Mouse (Mus musculus) layer of hippocampus, postnatal 14 days (tissue): ENCODE results near the gene Phactr1. TPM values are rescaled to one million over a fixed set of nuclear protein-coding genes. Genes with fewer than 3 reads are reported as not detected.

Experiments
- DNase-seq, 2 experiments: peaks; one replicate each; pipeline ENCODE4 v3.0.0; 2021 to 2022; ENCODE audit warnings: low spot score in 2 of 2, mixed read lengths in 1 of 2
- total RNA-seq, 2 experiments: library from RNA; stranded (reverse); gene quantifications; 2 replicates each; pipeline ENCODE4 v1.2.3; 2021

Gene Phactr1
- total RNA-seq, 2 experiments from 2014 or later = 276 to 284 TPM

DNA sequence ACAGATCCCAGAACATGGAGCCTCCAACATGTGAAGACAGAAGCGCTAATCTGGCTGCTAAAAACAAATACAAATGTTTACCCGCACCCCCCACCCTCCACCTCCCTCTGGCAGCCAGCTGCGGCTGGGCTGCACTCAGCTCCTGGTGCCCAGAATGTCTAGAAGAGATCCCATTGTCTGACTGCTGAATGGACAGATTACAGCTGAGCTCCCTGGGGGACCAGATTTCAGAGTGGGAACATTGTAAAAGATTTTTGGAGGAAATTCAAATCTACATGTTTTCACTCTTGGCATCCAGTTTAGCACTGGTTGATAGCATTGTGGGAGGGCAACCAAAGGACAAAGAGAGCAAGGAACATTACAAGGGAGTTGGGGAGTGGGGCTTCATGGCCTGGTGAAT, 331.1 kb downstream of the Phactr1 start:
- peak in 1 of 2 experiments; percentile 19 for DNase-seq

DNA sequence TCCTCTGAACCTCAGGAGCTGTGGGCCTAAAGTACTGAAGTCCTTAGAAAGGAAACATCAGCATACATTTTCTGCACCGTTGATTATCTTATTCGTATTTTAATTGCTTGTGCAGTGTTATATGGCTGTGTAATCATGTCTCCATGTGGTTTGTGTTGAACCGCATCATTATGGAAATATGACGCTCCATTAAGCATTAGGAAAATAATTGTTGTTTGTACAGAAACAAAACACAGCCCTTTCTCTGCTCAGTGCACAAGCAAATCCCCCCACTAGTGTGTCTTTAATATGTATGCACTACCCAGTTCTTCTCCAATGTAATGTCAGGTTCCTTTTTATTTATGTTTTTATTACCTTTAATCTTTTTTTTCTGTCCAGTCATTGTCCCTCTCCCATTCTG, 333.6 kb downstream of the Phactr1 start:
- DNase-seq = no peak

DNA sequence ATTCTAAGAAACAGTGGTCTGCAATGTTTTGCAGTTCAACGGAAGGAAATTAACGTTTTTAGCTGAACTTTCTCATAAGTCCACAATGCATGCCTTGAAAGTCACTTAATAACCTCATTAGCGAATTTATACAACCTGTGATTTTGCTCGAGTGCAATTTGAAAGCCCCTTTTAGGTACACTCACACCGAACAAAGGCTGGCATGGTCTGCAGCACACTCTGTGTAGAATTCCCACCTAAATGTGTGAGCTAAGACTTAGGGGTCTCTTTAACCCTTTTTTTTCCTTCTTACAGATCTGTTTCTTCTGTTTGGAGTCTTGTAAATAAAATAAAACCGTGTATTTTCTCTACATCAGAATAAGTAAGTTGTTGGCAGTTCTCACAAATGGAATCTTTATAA, 335.3 kb downstream of the Phactr1 start:
- DNase-seq = no peak

DNA sequence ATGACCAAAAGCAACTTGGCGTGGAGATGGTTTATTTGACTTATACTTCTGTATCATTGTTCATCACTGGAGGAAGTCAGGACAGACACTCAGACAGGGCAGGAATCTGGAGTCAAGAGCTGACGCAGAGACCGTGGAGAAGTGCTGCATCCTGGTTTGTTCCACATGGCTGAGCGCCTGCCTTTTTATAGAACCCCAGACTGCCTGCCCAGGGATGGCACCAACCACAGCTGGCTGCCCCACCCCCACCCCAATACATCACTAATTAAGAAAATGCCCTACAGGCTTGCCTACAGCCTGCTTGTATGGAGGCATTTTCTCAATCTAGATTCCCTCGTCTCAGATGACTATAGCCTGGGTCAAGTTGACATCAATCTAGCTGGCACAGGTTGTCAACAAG, 338.4 kb downstream of the Phactr1 start:
- no peak for DNase-seq

DNA sequence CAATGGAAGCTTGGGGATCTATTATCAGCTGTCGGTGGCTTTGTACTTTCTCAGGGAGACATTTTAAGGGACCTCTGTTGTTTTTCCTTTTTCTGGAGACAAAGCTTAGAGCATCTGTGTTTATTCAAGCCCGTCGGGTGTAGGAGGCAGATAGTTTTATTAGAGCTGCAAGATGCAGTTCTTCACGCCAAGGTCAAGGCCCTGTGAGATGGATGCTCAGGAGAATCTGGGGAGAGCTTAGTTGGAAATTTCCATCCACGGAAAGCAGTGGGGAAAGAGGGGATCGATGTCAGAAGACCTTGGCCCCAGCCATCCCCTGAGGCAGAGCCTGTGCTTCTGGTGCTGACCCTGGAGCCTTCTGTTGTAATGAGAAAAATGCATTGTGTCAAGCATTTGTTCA, 340.6 kb downstream of the Phactr1 start:
- no peak for DNase-seq

DNA sequence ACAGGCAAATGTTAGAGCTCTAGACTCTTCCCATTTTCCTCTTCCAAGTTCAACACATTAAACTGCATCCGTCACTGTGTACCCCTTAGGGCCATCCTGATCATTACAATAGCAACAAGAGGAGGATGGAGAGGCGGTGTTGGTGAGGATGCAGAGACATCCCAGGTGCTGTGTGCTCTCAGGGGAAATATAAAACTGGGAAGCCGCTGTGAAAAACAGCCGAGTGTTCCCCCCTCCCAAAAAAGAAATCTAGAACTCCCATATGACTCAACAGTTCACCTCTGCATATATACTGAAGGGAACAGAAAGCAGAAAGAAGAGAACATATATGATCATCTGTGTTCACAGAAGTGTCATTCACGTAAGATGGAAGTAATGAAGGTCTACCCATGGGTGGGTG, 342.6 kb downstream of the Phactr1 start:
- no peak for DNase-seq

DNA sequence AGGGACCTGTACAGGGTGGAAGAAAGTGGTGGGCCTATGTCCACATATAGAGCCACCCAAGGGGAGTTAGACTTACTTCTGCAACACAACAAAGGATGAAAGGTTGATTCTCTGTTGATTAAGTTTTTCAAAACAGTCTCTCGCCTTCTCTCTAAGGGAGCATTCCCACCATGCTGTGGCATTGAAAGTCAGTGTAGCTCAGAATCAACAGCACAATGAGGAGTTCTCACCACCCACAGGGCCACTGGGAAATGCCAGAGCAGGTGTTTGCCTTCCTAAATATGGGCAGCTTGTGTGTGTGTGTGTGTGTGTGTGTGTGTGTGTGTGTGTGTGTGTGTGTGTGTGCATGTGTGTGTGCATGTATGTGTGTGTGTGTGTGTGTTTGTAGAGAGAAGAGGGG, 347.1 kb downstream of the Phactr1 start:
- DNase-seq = no peak

DNA sequence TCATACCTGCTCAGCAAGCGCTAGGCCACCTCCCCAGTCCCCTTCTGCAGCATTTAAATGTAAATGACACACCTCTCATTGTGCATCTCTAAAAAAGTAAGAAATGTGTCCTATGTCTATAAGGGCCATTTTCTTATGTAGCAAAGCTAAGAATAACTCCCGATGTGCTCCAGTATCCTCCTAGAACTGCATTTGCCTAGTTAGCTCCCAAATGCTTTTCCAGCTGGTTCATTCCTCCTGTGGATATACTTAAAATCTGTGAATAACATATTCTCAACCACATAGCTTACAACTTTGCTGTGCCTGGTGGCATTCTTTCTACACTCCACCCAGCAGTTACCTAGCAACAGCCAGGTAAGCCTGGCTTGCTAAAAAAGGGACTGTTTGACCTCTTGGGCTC, 349.8 kb downstream of the Phactr1 start:
- DNase-seq = peak in 1 of 2 experiments; percentile 26

DNA sequence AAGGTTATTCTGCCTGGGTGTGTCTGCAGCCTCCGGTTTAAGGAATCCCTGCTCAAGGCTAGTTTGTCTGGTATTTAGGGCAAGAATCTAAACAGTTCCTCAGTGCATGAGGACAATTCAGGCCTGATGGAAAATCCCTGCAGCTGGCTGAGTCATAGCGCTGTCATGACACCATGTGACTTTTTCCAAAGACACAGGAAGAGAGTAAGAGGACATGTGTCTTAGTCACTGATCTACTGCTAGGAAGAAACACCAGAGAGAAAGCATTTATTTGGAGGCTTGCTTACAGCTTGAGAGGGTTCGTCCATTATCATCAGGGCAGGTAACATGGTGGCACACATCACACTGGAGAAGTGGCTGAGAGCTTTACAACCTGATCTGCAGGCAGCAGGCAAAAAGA, 352.0 kb downstream of the Phactr1 start:
- no peak for DNase-seq

DNA sequence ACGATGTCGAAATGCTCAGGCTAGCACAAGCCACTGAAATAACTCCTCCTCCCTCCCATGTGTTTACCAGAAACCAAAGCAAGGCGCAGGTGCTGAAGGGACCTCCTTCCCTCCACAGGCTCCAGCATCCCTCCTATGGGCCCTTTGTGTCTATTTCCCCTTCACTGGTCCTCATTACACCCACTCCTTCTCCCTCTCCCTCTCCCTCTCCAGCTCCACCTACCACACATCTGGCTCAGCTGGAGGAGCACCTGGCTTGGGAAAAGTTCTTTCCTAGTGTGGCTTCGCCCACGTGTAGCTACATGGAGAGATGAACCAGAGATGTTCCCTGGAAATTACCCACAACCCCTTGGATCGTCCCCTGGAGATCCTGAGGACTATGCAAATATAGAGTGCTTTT, 356.1 kb downstream of the Phactr1 start:
- no peak for DNase-seq

DNA sequence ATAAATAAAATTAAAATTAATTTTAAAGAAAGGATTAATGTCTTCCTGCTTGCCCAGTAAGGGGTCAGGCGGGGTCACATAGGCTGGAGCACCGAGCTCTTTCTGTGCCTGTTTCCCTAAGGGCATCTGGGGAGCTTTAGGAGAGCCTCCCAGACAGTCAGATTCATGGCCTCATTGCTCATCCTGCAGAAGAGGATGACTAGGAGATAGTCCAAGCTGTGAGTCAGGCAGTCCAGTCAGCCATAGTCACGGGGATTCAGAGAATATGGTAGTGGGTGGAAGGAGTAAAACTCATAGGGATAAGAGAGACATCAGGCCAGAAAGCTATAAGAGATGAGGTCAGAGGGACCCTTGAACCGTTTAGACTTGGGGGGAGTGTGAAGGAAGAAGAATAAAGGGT, 362.3 kb downstream of the Phactr1 start:
- DNase-seq = no peak

DNA sequence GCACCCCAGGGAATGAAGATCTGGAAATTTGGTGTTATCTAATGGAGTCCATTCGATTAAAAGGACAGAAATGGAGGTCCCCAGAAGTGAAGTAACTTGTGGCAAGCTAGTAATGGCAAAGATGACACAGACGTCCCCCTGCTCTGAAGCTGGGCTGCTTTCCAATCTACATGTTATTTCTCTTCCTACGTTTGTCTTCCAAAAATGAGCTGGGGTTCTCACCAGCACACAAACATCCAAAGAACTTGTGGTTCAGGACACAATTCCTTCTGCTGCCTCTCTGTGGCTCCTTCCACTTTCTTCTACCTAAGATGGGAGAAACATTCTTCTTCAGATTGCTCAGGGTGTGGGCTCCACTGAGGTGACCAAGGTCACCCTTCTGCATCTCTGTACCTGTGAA, 368.1 kb downstream of the Phactr1 start:
- no peak for DNase-seq

DNA sequence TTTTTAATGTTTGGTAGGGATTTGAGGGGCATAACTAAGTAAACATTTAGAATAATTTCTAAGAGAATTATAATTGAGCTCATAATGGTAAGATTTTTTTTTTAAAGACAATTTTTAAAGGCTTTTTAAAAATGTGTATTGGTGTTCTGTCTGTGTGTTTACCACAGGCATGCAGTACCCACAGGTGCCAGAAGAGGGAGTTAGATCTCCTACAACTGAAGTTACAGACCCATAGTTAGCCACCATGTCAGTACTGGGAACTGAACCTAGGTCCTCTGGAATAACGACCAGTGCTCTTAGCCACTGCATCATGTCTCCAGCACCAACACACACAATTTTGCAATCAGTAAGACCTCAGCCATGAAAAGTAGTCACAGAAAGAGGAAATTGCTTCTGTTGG, 372.8 kb downstream of the Phactr1 start:
- no peak for DNase-seq

DNA sequence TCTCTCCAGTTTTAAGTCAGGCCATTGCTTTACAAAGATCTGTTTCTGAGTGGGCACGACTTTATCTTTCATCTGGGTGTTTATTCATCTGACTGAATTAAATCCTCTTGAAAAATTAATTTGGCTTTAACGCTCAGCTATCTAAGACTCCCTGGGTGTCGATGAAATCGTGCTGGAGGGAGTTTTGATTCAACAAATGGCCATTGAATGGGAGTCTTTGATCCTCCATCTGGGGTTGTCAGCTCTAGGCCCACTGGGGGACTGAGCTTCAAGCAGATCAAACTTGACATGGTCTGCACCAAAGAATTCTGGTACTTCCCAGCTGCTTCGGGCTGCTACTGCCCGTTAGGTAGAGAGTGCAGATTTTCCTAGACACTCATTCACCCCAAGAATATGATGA, 374.7 kb downstream of the Phactr1 start:
- DNase-seq = no peak

DNA sequence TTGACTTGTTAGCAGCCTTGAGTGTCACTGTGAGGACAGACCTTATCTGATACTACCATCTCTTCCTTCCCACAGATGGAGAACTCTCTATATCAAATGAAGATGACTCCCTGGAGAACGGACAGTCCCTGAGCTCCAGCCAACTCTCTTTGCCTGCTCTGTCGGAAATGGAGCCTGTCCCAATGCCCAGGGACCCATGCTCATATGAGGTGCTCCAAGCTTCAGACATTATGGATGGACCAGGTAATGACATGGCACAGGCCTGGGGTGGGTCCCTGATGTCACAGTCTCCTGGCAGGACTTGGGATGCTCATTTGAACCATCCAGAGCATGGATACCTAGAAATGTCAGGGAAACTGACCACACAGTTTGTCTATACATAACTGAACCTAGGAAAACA, 376.7 kb downstream of the Phactr1 start:
- no peak for DNase-seq

DNA sequence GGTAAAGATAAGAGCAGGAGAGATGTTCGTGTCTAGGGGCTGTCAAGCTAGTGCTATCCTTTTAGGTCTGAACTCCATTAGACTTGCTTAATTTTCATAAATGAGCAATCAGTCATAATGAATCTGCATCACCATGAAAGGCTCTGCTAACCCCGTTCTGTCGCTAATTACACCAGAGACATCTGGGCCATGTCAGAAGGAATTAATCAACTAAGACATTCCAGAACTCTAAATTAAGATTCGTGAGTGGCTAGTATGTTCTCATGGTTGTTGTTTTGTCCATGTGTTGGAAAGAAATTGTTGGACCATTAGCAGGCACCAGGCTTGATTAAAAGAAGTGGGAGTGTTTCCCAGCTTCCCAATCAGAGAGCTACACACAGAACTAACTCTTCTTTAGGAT, 382.9 kb downstream of the Phactr1 start:
- DNase-seq = no peak

DNA sequence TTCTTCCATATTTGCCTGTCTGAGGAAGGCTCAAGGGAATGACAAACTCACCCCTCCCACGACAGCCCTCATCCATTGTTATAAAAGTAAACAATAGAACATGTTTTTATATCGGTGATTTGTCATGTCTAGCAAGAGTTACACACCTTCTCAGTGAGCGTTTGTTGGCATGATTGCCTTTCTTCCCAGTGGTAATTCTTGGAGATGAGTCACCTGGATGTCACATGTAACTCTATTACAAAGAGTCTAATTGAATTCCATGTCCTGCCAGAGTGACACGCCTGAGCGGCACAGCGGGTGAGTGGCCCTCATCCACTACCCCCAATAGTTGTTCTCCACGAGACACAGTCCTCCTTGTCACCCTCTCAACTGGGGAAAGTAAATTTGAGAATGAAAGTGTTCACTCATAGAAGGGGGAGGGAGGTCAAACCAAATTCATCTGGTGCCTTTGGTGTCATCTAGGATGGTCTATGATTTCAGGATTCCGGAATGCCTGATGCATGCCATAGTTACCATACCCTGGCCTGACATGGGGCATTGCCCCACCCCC, 388.4 kb downstream of the Phactr1 start:
- no peak for DNase-seq

DNA sequence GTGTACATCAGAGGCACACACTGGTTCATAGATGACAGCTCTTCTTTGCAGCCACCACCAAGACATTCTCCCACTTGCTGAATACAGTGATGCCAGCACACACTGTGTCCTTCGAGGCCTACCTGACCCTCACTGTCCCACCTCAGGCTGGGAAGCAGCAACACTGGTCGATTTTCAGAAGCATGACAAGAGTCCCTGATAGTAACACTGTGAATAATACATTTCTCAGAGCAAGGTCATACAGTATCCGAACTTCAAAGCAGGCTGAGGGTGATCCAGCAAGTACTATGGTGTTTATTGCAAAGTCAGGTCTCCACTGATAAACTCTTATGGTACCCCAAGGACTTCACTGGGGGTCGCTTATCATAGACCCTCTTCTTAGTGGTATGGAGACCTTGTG, 390.1 kb downstream of the Phactr1 start:
- no peak for DNase-seq

DNA sequence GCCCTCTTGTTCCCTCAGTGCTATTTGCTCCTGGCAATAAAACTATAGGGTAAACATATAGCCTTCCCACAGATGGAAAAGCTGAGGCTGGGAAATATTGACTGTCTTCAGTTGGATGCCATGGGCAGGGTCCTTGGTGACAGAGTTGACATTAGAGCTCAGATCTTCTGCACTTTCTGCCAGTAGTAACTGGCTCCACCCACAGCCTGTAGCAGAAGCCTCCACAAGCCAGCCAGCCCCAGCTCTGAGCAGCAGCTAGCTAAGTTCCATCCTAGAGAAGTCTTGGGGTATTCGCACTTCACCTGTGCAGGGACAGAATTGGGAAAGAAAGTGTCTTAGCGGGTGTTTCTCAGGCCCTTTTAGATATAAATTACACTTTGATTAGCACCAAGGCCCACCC, 390.5 kb downstream of the Phactr1 start:
- DNase-seq = no peak

DNA sequence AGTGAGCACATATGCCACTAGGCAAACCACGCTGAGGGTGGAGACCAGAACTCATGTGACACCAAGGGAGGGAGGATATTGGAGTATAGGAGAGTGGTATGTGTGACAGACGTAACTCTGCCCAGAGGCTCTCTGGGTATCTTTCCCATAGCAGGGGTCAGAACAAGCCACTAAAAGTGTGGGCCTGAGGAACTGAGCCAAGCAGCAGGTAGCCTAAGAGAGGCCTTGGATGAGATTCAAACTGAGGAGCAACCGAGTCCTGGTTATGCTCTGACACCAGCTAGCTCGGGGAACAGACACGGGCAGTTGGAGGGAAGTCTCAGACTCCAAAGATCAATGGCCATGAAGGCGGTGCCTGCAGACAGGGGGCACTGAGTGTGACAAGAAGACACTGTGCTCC, 395.0 kb downstream of the Phactr1 start:
- no peak for DNase-seq

DNA sequence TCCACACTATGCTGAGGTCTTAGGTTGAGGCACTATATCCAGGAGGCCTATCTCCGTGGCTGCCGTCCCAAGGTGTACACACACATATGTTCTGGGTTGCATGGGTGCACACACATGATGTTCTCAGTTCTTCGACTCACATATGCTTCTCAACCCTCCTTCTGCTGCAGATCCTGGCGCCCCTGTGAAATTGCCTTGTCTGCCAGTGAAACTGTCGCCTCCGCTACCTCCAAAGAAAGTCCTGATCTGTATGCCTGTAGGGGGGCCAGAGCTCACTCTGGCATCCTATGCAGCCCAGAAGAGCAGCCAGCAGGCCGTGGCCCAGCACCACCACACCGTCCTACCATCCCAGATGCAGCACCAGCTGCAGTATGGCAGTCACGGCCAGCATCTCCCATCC, 397.1 kb downstream of the Phactr1 start:
- DNase-seq = peak in 1 of 2 experiments; percentile 20

DNA sequence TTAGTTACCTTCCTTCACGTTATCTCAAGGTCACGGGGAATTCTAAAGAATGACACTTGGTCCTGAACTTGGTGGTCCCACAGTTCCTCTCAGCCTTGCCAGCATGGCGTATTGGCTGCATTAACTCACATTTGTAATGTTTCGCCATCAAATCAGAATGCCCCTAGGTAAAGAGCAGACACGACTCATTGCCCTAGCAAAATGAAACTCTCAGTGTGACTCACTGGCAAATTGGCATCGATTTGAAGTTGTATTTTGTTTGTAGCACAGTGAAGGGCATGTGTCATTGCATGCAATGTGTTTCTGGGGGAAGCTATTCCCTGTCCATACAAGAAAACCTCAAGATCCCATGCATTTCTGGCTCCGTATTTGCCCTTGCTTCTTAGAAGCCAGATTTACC, 404.8 kb downstream of the Phactr1 start:
- no peak for DNase-seq

DNA sequence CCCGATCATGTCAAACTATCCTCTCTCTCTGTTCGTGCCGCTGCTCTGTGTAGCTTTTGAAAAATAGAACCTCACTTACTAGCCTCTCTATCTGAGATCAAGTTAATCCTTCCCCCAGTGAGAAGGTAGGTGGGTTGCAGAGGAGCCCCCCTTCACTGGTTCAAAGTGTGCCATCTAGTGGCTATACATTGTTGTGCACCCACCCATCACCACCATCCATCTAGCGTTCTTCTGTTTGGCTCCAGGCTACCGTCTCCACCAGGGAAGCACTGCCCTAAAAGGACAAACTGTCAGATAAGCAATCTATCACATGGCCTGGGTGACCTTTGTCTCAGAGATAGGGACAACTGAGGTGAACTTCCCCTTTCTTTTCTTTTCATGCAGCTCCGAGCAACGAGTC, 413.9 kb downstream of the Phactr1 start:
- peak; percentile 45 to 59 for DNase-seq

DNA sequence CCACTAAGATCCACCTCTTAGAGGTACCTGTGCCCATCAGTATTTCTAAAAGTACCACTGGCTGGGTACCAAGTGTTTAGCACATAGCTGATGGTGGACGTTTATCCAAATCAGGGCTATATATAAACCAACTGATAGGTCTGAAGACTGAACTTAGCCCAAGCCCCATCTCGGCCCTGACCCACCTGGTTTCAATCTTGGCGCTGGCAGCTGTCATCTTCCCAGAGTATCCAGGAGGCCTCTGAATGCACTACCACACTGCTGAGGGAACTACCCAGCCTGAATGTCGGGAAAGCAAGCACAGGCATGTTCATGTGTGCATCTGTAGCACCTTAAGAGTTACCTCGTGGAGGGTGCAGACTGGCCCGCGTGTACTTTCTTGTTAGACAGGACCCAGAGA, 422.5 kb downstream of the Phactr1 start:
- DNase-seq = no peak
